Mouse (Mus musculus) CH12.LX (cell line): ENCODE results near the gene Gm37240.

Source experiments
- CTCF ChIP-seq, 2 experiments: IDR thresholded peaks in 1 of 2; conservative IDR thresholded peaks in 1 of 2; 2 replicates each; pipeline ENCODE4 v1.5.1; 2011 to 2012; ENCODE audit warnings: low read depth in 2 of 2, low read length in 2 of 2, improper control_type of control experiment in 1 of 2, inconsistent platforms in 1 of 2, mild to moderate bottlenecking in 1 of 2, moderate library complexity in 1 of 2
- KAT2A ChIP-seq: IDR thresholded peaks from 2 replicates; pipeline ENCODE4 v1.6.1; 2012; ENCODE audit warnings: low read length, improper control_type of control experiment, inconsistent platforms; ENCODE audit not compliant: insufficient replicate concordance
- MAFK ChIP-seq: IDR thresholded peaks from 2 replicates; pipeline ENCODE4 v1.6.1; 2011; ENCODE audit warnings: low read length, improper control_type of control experiment; ENCODE audit not compliant: insufficient replicate concordance
- ZC3H11A ChIP-seq: IDR thresholded peaks from 2 replicates; pipeline ENCODE4 v1.6.1; 2012; ENCODE audit warnings: low read depth, mild to moderate bottlenecking, inconsistent platforms, low read length, improper control_type of control experiment

GRCm38 (mm10) chr3:84837984-84838383 is 1049.3 kb downstream of the Gm37240 start:
- TF ChIP-seq CTCF (conservative IDR thresholded peaks at IDR 0.05 in 1 of 2, IDR thresholded peaks at IDR 0.05 in 1 of 2; ENCODE audit: low read depth in 2 of 2, low read length in 2 of 2) (no peak), ZC3H11A (no peak), KAT2A (no peak), MAFK (no peak)
